Mouse (Mus musculus) neutrophil, adult 5-6 weeks (primary cell): Measurements from ENCODE around the gene Ggt5. TPM values are rescaled to one million over a fixed set of nuclear protein-coding genes. Genes with fewer than 3 reads are reported as not detected.

Experiments used
- ATAC-seq: fragments of 151-379, 151-347 bp; 2 replicates; pipeline ENCODE4 v1.8.0; 2017; ENCODE audit warnings: mild to moderate bottlenecking, moderate TSS enrichment; ENCODE audit not compliant: insufficient number of reproducible peaks, poor library complexity, low FRiP score, severe bottlenecking; ENCODE audit errors: extremely low read depth
- total RNA-seq: library from RNA; stranded (forward); fragments of 200-1000 nt; gene quantifications from 2 replicates; pipeline ENCODE4 v1.2.3, GENCODE M21; 2017

Gene Ggt5
- total RNA-seq, 1 experiment from 2014 or later, result 40.3 TPM

GRCm38 (mm10) chr10:75605162-75605846 is 16.2 kb downstream of the Ggt5 start:
- no peak for ATAC-seq

- no peak for ATAC-seq
These were observed 18.1 kb downstream of the Ggt5 start for GRCm38 (mm10) chr10:75607253-75607652.

- ATAC-seq, result no peak
These were observed 19.8 kb downstream of the Ggt5 start for GRCm38 (mm10) chr10:75608975-75609374.

GRCm38 (mm10) chr10:75610486-75610885 is 21.3 kb downstream of the Ggt5 start:
- ATAC-seq, result no peak

- ATAC-seq, result no peak
These were observed 26.9 kb downstream of the Ggt5 start for GRCm38 (mm10) chr10:75616044-75616443.

GRCm38 (mm10) chr10:75620818-75621217 is 31.7 kb downstream of the Ggt5 start:
- ATAC-seq, result no peak

GRCm38 (mm10) chr10:75625920-75626319 is 36.8 kb downstream of the Ggt5 start:
- ATAC-seq, result no peak

- no peak for ATAC-seq
These were observed 37.9 kb downstream of the Ggt5 start for GRCm38 (mm10) chr10:75626991-75627390.

- no peak for ATAC-seq
These were observed 38.4 kb downstream of the Ggt5 start for GRCm38 (mm10) chr10:75627490-75627889.

- ATAC-seq, result no peak
These were observed 43.5 kb downstream of the Ggt5 start for GRCm38 (mm10) chr10:75632633-75633032.

- no peak for ATAC-seq
These were observed 43.9 kb downstream of the Ggt5 start for GRCm38 (mm10) chr10:75633048-75633447.

- no peak for ATAC-seq
These were observed 44.5 kb downstream of the Ggt5 start for GRCm38 (mm10) chr10:75633576-75634139.

GRCm38 (mm10) chr10:75634610-75635009 is 45.5 kb downstream of the Ggt5 start:
- no peak for ATAC-seq

GRCm38 (mm10) chr10:75635019-75635692 is 46.0 kb downstream of the Ggt5 start:
- ATAC-seq, result no peak

- ATAC-seq, result peak; percentile 77
These were observed 46.5 kb downstream of the Ggt5 start for GRCm38 (mm10) chr10:75635693-75636055.

GRCm38 (mm10) chr10:75636084-75636786 is 47.1 kb downstream of the Ggt5 start:
- no peak for ATAC-seq

GRCm38 (mm10) chr10:75637711-75638110 is 48.6 kb downstream of the Ggt5 start:
- no peak for ATAC-seq

GRCm38 (mm10) chr10:75641721-75642222 is 52.6 kb downstream of the Ggt5 start:
- ATAC-seq, result no peak

GRCm38 (mm10) chr10:75642436-75642835 is 53.3 kb downstream of the Ggt5 start:
- no peak for ATAC-seq

GRCm38 (mm10) chr10:75642891-75643290 is 53.8 kb downstream of the Ggt5 start:
- no peak for ATAC-seq
